Mouse (Mus musculus): Measurements from ENCODE around the gene Fhl2. TPM values are rescaled to one million over a fixed set of nuclear protein-coding genes. Genes with fewer than 3 reads are reported as not detected.

Gene Fhl2
- 2.0 and 2.7 TPM in 2 replicates for polyA plus RNA-seq (2012; rRNA removed)

DNA sequence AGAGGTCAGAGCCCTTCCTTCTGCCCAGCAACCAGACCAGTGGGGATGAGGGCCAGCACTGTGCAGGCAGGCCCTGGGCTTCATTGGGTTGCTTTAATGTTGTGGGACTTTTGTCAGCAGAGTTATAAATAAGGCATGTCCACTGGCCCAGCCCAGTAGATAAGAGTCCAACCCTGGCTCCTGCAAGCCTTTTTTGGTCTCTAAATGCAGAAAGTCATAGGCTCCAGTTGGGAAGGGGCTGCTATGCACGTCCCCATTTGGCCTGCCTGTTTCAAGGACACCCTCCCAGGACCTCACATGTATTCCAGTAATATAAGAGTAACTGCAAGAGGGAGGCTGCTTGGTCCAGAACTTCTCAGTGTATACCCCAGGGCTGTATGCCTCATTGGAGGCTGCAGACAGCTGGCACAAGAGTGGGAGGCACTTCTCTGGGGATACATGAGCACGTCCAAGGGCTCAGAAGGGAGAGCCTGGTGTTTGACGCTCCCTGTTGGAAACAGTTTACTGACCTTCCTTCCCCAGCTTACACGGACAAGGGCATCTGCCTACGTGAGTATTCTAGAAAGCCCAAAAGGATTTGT lies at the start of gene Fhl2:
Fhl2 (minus strand) TSS at position 324 of the 581 bp plus-strand sequence.

GRCm38 (mm10) chr1:43098031-43098984 lies 98.5 kb downstream of the Fhl2 start, which contains the start of the genes Tgfbrap1 and AI597479:
Gene Tgfbrap1 (minus strand): TSS chr1:43098637.
Gene AI597479 (plus strand): TSS chr1:43098710.

Other genes starting within 250 kb of the Fhl2 start
- 0.05 and 0.08 TPM in 2 replicates for gene Gpr45, start 244.1 kb downstream of the Fhl2 start, polyA plus RNA-seq (2012; rRNA removed)
- gene Tgfbrap1, start 98.3 kb downstream of the Fhl2 start, polyA plus RNA-seq (2012; rRNA removed): 4.4 and 5.2 TPM in 2 replicates
- gene AI597479, start 98.3 kb downstream of the Fhl2 start, polyA plus RNA-seq (2012; rRNA removed): 4.9 and 5.4 TPM in 2 replicates
- gene Nck2, start 247.6 kb upstream of the Fhl2 start, polyA plus RNA-seq (2012; rRNA removed): 7.9 and 9.0 TPM in 2 replicates

All from liver, embryonic 14 days (tissue).